Mouse (Mus musculus) neural tube, embryonic 13.5 days (tissue): ENCODE results near the gene Acpp. TPM values are rescaled to one million over a fixed set of nuclear protein-coding genes. Genes with fewer than 3 reads are reported as not detected.

ENCODE experiments used
- ATAC-seq: fragments of 200-750 bp; cut with Nextera tagmentation; 2 replicates; pipeline ENCODE4 v1.8.0; 2017; ENCODE audit warnings: low read depth, mild to moderate bottlenecking, moderate TSS enrichment, moderate library complexity
- H3K27ac ChIP-seq: fragments of 300-500 bp; sonication (generic); replicated peaks from 2 replicates; pipeline ENCODE4 v1.5.1; 2015; ENCODE audit warnings: moderate library complexity, mild to moderate bottlenecking, inconsistent platforms
- H3K27me3 ChIP-seq: fragments of 300-500 bp; sonication (generic); 2 replicates; pipeline ENCODE4 v1.6.1; 2015; ENCODE audit warnings: mild to moderate bottlenecking, inconsistent platforms
- H3K36me3 ChIP-seq: fragments of 300-500 bp; sonication (generic); 2 replicates; pipeline ENCODE4 v1.6.1; 2015; ENCODE audit warnings: mild to moderate bottlenecking, inconsistent platforms
- H3K4me1 ChIP-seq: fragments of 300-500 bp; sonication (generic); replicated peaks from 2 replicates; pipeline ENCODE4 v1.6.1; 2015; ENCODE audit warnings: inconsistent platforms
- H3K4me2 ChIP-seq: fragments of 300-500 bp; sonication (generic); 2 replicates; pipeline ENCODE4 v1.6.1; 2015; ENCODE audit warnings: inconsistent platforms, mild to moderate bottlenecking, moderate library complexity
- H3K4me3 ChIP-seq: fragments of 300-500 bp; sonication (generic); 2 replicates; pipeline ENCODE4 v1.5.1; 2015; ENCODE audit warnings: mild to moderate bottlenecking, inconsistent platforms
- H3K9ac ChIP-seq: fragments of 300-500 bp; sonication (generic); 2 replicates; pipeline ENCODE4 v1.6.1; 2015; ENCODE audit warnings: moderate library complexity, mild to moderate bottlenecking, inconsistent platforms
- H3K9me3 ChIP-seq: fragments of 300-500 bp; sonication (generic); 2 replicates; pipeline ENCODE4 v1.6.1; 2016; ENCODE audit warnings: inconsistent platforms
- WGBS: fragments of 180-500 bp; shearing (Covaris S2); methylation state at CpG from one replicate; pipeline ENCODE4 v1.1.7; 2015; 5-methylcytosine and 5-hydroxymethylcytosine counted together
- polyA plus RNA-seq: library from polyadenylated mRNA; unstranded; fragments of >200 nt; fragmentation: Nextera tagmentation; extraction: Ambion mirVana; gene quantifications from 2 replicates; pipeline ENCODE4 v1.2.1, GENCODE M21; 2015

The Acpp gene
- polyA plus RNA-seq, 1 experiment from 2014 or later, result 0.46 TPM

- Histone ChIP-seq H3K4me3 (no peak overlapping the region), H3K9ac (no peak overlapping the region), H3K27ac (no peak overlapping the region), H3K4me2 (no peak overlapping the region), H3K9me3 (no peaks in the 10 kb centered on the region), H3K27me3 (no peaks in the 10 kb centered on the region), H3K36me3 (peaks cover 36% of the 10 kb centered on the region), H3K4me1 (peaks cover 13% of the 10 kb centered on the region)
- 93% methylated on average over 8 of the region's 8 CpGs for WGBS
- ATAC-seq, result no peak
Observed at GRCm38 (mm10) chr9:104239076-104239475, 98.5 kb downstream of the Acpp start.

Other genes starting within 250 kb of the Acpp start
- gene Ackr4, start 210.8 kb downstream of the Acpp start, polyA plus RNA-seq, result 0.77 and 0.96 TPM in 2 replicates
- 16.3 and 19.5 TPM in 2 replicates for gene Dnajc13, start 74.8 kb downstream of the Acpp start, polyA plus RNA-seq
- gene Cpne4, start 209.5 kb upstream of the Acpp start, polyA plus RNA-seq, result 11.7 and 14.2 TPM in 2 replicates